Mouse (Mus musculus) stomach, postnatal 0 days (tissue): ENCODE results near the gene Trub1. TPM values are rescaled to one million over a fixed set of nuclear protein-coding genes. Genes with fewer than 3 reads are reported as not detected.
A peak's percentile ranks its signal among the peaks of the same experiment; 100 is the strongest.

Source experiments
- ATAC-seq: fragments of 200-750 bp; cut with Nextera tagmentation; 2 replicates; pipeline ENCODE4 v1.8.0; 2017; ENCODE audit not compliant: low FRiP score, low TSS enrichment
- DNase-seq: peaks from one replicate; pipeline ENCODE4 v3.0.0-alpha.2; 2016; ENCODE audit warnings: low spot score
- H3K27ac ChIP-seq: fragments of 300-500 bp; sonication (generic); replicated peaks from 2 replicates; pipeline ENCODE4 v1.5.1; 2014; ENCODE audit warnings: mild to moderate bottlenecking, control low read depth
- H3K27me3 ChIP-seq: fragments of 300-500 bp; sonication (generic); 2 replicates; pipeline ENCODE4 v1.6.1; 2014; ENCODE audit warnings: low read length; ENCODE audit not compliant: control insufficient read depth, insufficient read depth
- H3K36me3 ChIP-seq: fragments of 300-500 bp; sonication (generic); 2 replicates; pipeline ENCODE4 v1.6.1; 2014; ENCODE audit warnings: low read length, mixed read lengths; ENCODE audit not compliant: control insufficient read depth, insufficient read depth
- H3K4me1 ChIP-seq: fragments of 300-500 bp; sonication (generic); replicated peaks from 2 replicates; pipeline ENCODE4 v1.6.1; 2014; ENCODE audit warnings: antibody characterized with exemption; ENCODE audit not compliant: control insufficient read depth, insufficient read depth
- H3K4me2 ChIP-seq: fragments of 300-500 bp; sonication (generic); replicated peaks from 2 replicates; pipeline ENCODE4 v1.6.1; 2014; ENCODE audit warnings: low read depth, mild to moderate bottlenecking, control low read depth, moderate library complexity
- H3K4me3 ChIP-seq: fragments of 300-500 bp; sonication (generic); 2 replicates; pipeline ENCODE4 v1.5.1; 2014; ENCODE audit warnings: low read depth, low read length, control low read depth
- H3K9ac ChIP-seq: fragments of 300-500 bp; sonication (generic); 2 replicates; pipeline ENCODE4 v1.6.1; 2014; ENCODE audit warnings: mild to moderate bottlenecking, low read length, control low read depth, mixed read lengths
- H3K9me3 ChIP-seq: fragments of 300-500 bp; sonication (generic); 2 replicates; pipeline ENCODE4 v1.6.1; 2016; ENCODE audit warnings: low read length; ENCODE audit not compliant: control insufficient read depth
- CTCF ChIP-seq: IDR thresholded peaks from 2 replicates; pipeline ENCODE4 v1.5.1; 2016; ENCODE audit warnings: antibody characterized with exemption, low read depth, mild to moderate bottlenecking, moderate library complexity
- EP300 ChIP-seq: optimal IDR thresholded peaks from 2 replicates; pipeline ENCODE3; 2016; ENCODE audit warnings: antibody characterized with exemption
- WGBS: fragments of 180-500 bp; shearing (Covaris S2); extraction: QIAGEN DNeasy Blood & Tissue Kit; methylation state at CpG from one replicate; pipeline ENCODE4 v1.1.7; 2014; 5-methylcytosine and 5-hydroxymethylcytosine counted together
- polyA plus RNA-seq: library from polyadenylated mRNA; unstranded; fragments of >200 nt; fragmentation: Nextera tagmentation; extraction: Ambion mirVana; gene quantifications from 2 replicates; pipeline ENCODE4 v1.2.1, GENCODE M21; 2015

Gene Trub1
- polyA plus RNA-seq, 1 experiment from 2014 or later, result 15.1 TPM

DNA sequence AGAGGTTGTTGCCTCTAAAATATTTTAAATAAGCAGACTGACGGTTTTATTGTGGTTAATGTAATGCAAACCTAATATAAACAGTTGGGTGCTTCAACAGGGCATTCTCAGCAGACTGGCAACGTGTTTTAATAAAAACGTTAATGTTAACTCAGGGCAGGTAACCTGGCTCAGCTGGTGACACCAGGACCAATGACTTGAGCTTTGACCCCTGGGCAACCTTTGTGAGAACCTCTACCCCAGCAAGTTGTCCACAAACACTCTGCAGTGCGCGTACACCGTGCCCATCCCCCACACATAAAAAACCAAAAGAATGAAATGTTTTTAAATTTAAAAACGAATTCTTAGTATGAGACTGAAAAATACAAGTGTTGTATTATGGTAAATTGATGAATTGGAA is 36.8 kb downstream of the Trub1 start:
- 67% methylated on average over 7 of the region's 7 CpGs for WGBS

DNA sequence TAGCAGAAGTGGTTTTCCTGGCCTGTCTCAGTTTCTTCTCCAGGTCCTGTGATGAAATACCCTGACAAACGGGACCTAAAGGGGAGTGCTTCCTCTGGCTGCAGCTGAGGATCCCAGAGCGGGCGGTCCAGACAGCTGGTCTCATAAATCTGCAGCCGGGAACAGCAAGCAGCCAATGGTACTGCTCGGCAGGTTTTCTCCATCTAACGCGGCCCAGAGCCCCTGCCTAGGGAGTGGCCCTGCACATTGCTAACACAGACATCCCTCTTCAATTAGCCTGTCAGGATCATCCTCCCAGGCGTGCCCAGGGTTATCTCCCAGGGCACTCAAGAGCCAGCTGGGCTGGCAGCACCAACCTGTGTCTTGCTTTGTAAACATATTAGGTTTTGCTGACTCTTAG is 38.3 kb downstream of the Trub1 start:
- no peak overlapping the region for H3K27ac ChIP-seq

More for the DNA sequence above, 36.8 kb downstream of the Trub1 start:
- 0 out of 2 replicates have a peak, but pooled peaks cover 3% of the 10 kb centered on the region for H3K36me3 ChIP-seq
- H3K27ac ChIP-seq, result no peak overlapping the region
- H3K9me3 ChIP-seq, result no peaks in the 10 kb centered on the region
- H3K4me1 ChIP-seq, result no peaks in the 10 kb centered on the region
- 0 out of 2 replicates have a peak, but pooled peaks cover 2% of the 10 kb centered on the region for H3K27me3 ChIP-seq
- no peak overlapping the region for H3K9ac ChIP-seq
- no peak overlapping the region for H3K4me3 ChIP-seq
- ATAC-seq, result no peak
- H3K4me2 ChIP-seq, result no peak overlapping the region
- DNase-seq, result no peak
- TF ChIP-seq CTCF (no peak), EP300 (no peak)

DNA sequence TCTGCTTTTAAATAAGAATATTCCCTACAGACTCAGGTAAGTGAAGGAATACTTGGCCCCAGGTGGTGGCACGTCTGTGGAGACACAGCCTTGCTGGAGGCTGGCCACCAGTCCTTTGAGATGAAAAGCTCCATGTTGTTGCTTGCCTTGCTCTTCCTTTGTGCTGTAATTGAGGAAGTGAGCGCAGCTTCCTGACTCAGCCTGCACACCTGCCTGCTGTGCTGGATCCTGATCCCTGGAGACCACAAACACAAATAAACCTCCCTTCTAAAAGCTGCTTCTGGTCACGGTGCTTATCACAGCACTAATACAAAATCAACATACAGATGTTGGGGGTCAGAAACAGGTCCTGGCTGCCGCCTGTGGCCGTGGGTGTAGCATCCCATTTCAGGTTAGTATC is 41.3 kb downstream of the Trub1 start:
- ATAC-seq, result no peak
- TF ChIP-seq EP300 (no peak), CTCF (no peak)
- H3K9me3 ChIP-seq, result no peaks in the 10 kb centered on the region
- H3K4me2 ChIP-seq, result no peak overlapping the region
- H3K4me3 ChIP-seq, result no peak overlapping the region
- 0 out of 2 replicates have a peak, but pooled peaks cover 2% of the 10 kb centered on the region for H3K36me3 ChIP-seq
- no peak overlapping the region for H3K9ac ChIP-seq
- no peak overlapping the region for H3K27ac ChIP-seq
- WGBS, result 62% methylated on average over 5 of the region's 5 CpGs
- no peak for DNase-seq
- H3K27me3 ChIP-seq, result no peaks in the 10 kb centered on the region
- no peaks in the 10 kb centered on the region for H3K4me1 ChIP-seq

More for the DNA sequence above, 38.3 kb downstream of the Trub1 start:
- ATAC-seq, result peak; percentile 49; the same call in 1 of the 2 replicates
- no peak overlapping the region for H3K9ac ChIP-seq
- 29% methylated on average over 8 of the region's 8 CpGs for WGBS
- H3K4me2 ChIP-seq, result no peak overlapping the region; the same call in 1 of the 2 replicates
- H3K27me3 ChIP-seq, result no peaks in the 10 kb centered on the region
- no peak for TF ChIP-seq CTCF
- no peak for TF ChIP-seq EP300
- DNase-seq, result no peak
- H3K9me3 ChIP-seq, result no peaks in the 10 kb centered on the region
- H3K36me3 ChIP-seq, result 0 out of 2 replicates have a peak, but pooled peaks cover 3% of the 10 kb centered on the region
- H3K4me3 ChIP-seq, result no peak overlapping the region
- H3K4me1 ChIP-seq, result no peaks in the 10 kb centered on the region

DNA sequence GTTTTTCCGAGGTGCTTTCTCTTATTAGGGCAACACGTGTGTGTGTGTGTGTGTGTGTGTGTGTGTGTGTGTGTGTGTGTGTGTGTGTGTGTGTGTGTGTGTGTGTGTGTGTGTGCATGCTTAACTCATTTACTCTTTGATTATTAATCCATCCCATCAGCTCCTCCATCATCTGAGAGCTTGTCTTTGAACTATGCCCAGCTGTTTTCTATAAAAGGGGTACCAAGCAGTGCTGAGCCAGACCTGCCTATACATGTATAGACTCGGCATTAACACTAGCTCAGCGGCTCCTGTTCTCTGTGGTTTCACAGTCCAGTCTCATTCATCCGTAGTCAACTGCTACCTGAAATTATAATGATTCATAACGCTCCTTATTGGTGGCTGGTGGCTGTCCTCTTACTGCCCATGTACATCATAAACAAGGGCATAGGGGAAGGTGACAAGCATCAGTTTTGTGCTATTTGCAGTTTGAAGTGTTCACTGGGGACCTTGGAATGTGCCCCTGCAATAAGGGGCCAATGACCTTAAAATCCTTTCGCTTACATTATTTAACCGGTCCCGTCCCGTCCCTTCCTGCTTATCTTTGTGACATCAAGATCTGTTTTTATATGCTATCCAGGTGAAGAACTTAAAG is 45.5 kb downstream of the Trub1 start:
- Histone ChIP-seq H3K4me2 (no peak overlapping the region), H3K9ac (no peak overlapping the region), H3K27ac (no peak overlapping the region), H3K27me3 (no peaks in the 10 kb centered on the region), H3K9me3 (no peaks in the 10 kb centered on the region), H3K36me3 (no peaks in the 10 kb centered on the region), H3K4me1 (no peaks in the 10 kb centered on the region), H3K4me3 (no peak overlapping the region)
- DNase-seq (no peak), ATAC-seq (no peak)
- WGBS, result 59% methylated on average over 10 of the region's 10 CpGs
- TF ChIP-seq CTCF (no peak), EP300 (no peak)

DNA sequence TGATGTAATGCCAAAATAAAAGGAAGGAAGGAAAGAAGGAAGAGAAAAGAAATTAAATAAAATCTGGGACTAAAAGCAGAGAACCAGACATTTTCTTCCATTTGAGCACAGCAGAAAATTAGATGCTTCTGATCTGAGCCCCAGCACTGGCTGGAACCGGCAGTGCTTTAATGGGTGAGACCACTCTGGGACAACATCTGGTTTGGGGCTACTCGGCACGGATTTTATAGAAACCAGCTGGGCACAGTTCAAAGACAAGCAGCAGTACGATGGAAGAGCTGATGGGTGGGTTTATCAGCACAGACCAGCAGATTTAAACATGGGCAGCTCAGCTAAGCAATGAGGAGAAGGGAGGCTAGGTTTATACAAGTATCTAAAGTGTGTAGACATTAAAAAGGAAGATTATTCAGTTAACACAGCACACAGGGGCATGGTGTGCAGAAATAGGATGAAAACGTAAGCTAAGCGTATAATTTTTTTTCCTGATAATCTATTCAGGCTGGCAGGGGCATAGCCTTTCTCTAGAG is 46.2 kb downstream of the Trub1 start:
- Histone ChIP-seq H3K9me3 (no peaks in the 10 kb centered on the region), H3K4me2 (no peak overlapping the region)
- WGBS, result 58% methylated on average over 6 of the region's 6 CpGs

DNA sequence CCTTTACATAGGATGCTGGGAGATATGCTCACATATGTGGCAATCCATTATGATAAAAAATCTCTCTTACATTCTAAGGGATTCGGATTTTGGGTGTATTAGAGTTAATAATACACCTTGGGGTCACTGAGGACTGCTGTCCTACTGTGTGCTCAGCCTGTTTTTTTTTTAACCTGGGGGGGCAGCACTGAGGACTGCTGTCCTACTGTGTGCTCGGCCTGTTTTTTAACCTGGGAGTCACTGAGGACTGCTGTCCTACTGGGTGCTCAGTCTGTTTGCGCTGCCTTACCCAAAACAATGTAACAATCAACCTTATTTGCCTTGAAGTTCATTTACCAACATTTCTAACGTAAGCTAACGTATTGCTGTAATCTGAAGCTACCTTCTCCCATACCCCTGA is 47.5 kb downstream of the Trub1 start:
- WGBS, result 96% methylated on average over 5 of the region's 5 CpGs
- no peak for TF ChIP-seq EP300
- H3K27me3 ChIP-seq, result no peaks in the 10 kb centered on the region
- DNase-seq (no peak), ATAC-seq (no peak)
- H3K9me3 ChIP-seq, result no peaks in the 10 kb centered on the region
- H3K27ac ChIP-seq, result no peak overlapping the region
- no peaks in the 10 kb centered on the region for H3K36me3 ChIP-seq
- H3K9ac ChIP-seq, result no peak overlapping the region
- H3K4me2 ChIP-seq, result no peak overlapping the region
- H3K4me1 ChIP-seq, result no peaks in the 10 kb centered on the region
- no peak overlapping the region for H3K4me3 ChIP-seq

More for the DNA sequence above, 46.2 kb downstream of the Trub1 start:
- DNase-seq (no peak), ATAC-seq (no peak)
- no peaks in the 10 kb centered on the region for H3K27me3 ChIP-seq
- no peaks in the 10 kb centered on the region for H3K36me3 ChIP-seq
- no peak for TF ChIP-seq EP300
- TF ChIP-seq CTCF, result no peak
- no peaks in the 10 kb centered on the region for H3K4me1 ChIP-seq
- H3K9ac ChIP-seq, result no peak overlapping the region
- H3K27ac ChIP-seq, result no peak overlapping the region
- no peak overlapping the region for H3K4me3 ChIP-seq
